Comparison of ENCODE assay signal across 8 mouse cellular contexts in the genomic region with DNA sequence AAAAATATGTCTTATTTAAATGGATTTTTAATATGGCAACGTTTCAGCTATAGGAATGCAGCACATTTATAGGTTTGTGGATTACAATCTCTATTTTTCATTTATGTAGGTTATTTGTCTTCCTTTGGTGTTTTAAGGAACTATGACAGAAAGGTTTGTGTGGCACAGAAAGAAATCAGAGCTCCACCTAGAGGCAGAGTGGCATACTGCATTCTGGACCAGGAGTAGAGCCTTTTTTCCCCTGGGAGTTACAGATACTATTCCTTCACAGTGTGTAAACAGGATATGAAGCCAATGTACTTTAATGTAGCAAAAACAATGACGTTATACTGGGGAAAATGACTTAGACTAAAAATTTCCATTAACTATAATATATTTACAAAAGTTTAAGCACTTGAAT.
A peak's percentile ranks its signal among the peaks of the same experiment; 100 is the strongest.
DNase-seq lines count a peak whose midpoint lies in the region; ATAC-seq and TF ChIP-seq lines count a peak whose summit lies in the region.
"Had no signal": no experiment of that assay in that cellular context is flagged by ENCODE, and none has a peak within 500 bp of the region (broad histone marks: within the 10 kb centered on the region; RNA-seq: fewer than 3 reads in every experiment).

No protein-coding gene starts in this region.

- ATAC-seq in G1E (ENCODE audit: extremely low read depth, insufficient number of reproducible peaks, low FRiP score, poor library complexity, severe bottlenecking) = peak; percentile 69

- 1% methylated on average over 2 of the region's 2 CpGs for WGBS in lung, adult 2 months

- DNase-seq in CD4-positive, CD25-positive, alpha-beta regulatory T cell, adult 2 months (ENCODE audit: low read depth, low spot score) = peak; percentile 83
- DNase-seq in G1E (ENCODE audit: low spot score) = peak; percentile 11
- DNase-seq in cerebellum, adult 9-11 months = peak; percentile 2
- DNase-seq in gastrocnemius, adult 2 months = peak; percentile 37
- DNase-seq in kidney, postnatal 14 days = peak; percentile 60
- peak; percentile 45 for DNase-seq in lung, adult 2 months
- DNase-seq in right cerebral cortex, postnatal 36 days (ENCODE audit: low spot score in 2 of 2) = peak; percentile 17 to 29

- H3K36me3 ChIP-seq in G1E (replicated peaks) = no peaks in the 10 kb centered on the region
- H3K36me3 ChIP-seq: liver, embryonic 15.5 days had no signal

- H3K4me1 ChIP-seq in G1E (ENCODE audit: insufficient read depth, low read depth, low read length) = no peaks in the 10 kb centered on the region
- H3K4me1 ChIP-seq in lung, adult 2 months (ENCODE audit: control insufficient read depth, insufficient read depth, low read length) = no peaks in the 10 kb centered on the region
- H3K4me1 ChIP-seq: liver, embryonic 15.5 days had no signal

- H3K27ac ChIP-seq in gastrocnemius, adult 2 months = no peak overlapping the region
- H3K27ac ChIP-seq: liver, embryonic 15.5 days had no signal

- H3K9me3 ChIP-seq in G1E (replicated peaks) = no peaks in the 10 kb centered on the region
- H3K9me3 ChIP-seq: liver, embryonic 15.5 days had no signal

- H3K27me3 ChIP-seq in G1E (ENCODE audit: insufficient read depth, low read length) = no peaks in the 10 kb centered on the region
- H3K27me3 ChIP-seq: liver, embryonic 15.5 days had no signal

- no peak overlapping the region for H3K4me3 ChIP-seq in G1E (ENCODE audit: low read depth, low read length)
- H3K4me3 ChIP-seq in gastrocnemius, adult 2 months = no peak overlapping the region
- H3K4me3 ChIP-seq in lung, adult 2 months (replicated peaks; ENCODE audit: extremely low read depth, low read depth, low read length) = no peak overlapping the region
- H3K4me3 ChIP-seq: liver, embryonic 15.5 days had no signal

- intact Hi-C loops in gastrocnemius, adult 2 months (cut with DNase I) = loop anchor here (5.0 kb wide), 1 partner anchor 365 kb away; no protein-coding TSS in a partner anchor

- TF ChIP-seq POLR2A in lung, adult 2 months (IDR thresholded peaks at IDR 0.05; ENCODE audit: borderline replicate concordance, extremely low read depth, low read depth, low read length) = no peak

- TF ChIP-seq CTCF in G1E (IDR thresholded peaks at IDR 0.05; ENCODE audit: low read depth, low read length) = peak; percentile 58
- TF ChIP-seq CTCF in gastrocnemius, adult 2 months (IDR thresholded peaks at IDR 0.05) = peak; percentile 86
- peak; percentile 58 for TF ChIP-seq CTCF in lung, adult 2 months (IDR thresholded peaks at IDR 0.05; ENCODE audit: insufficient read depth, low read length)

Comparison
In these comparisons a context has a peak if more than half of its experiments do, and no peak if none do; other contexts are left out.
1. DNase-seq: peak in every context shown above with its lines; median percentile 83 in CD4-positive, CD25-positive, alpha-beta regulatory T cell, adult 2 months; 60 in kidney, postnatal 14 days; 45 in lung, adult 2 months; 37 in gastrocnemius, adult 2 months; 23 in right cerebral cortex, postnatal 36 days; 11 in G1E; 2 in cerebellum, adult 9-11 months.